Mouse (Mus musculus) neural tube, embryonic 14.5 days (tissue): ENCODE data around the gene Inppl1. TPM values are rescaled to one million over a fixed set of nuclear protein-coding genes. Genes with fewer than 3 reads are reported as not detected.
A peak's percentile ranks its signal among the peaks of the same experiment; 100 is the strongest.

Experiments
- ATAC-seq: fragments of 200-750 bp; cut with Nextera tagmentation; 2 replicates; pipeline ENCODE4 v1.8.0; 2017; ENCODE audit warnings: low read depth, mild to moderate bottlenecking, moderate TSS enrichment, moderate library complexity
- H3K27ac ChIP-seq: fragments of 300-500 bp; sonication (generic); 2 replicates; pipeline ENCODE4 v1.5.1; 2014; ENCODE audit warnings: low read depth, mild to moderate bottlenecking, control low read depth, low read length, moderate library complexity, mixed read lengths
- H3K27me3 ChIP-seq: fragments of 300-500 bp; sonication (generic); 2 replicates; pipeline ENCODE4 v1.6.1; 2014; ENCODE audit warnings: low read length; ENCODE audit not compliant: control insufficient read depth, insufficient read depth
- H3K36me3 ChIP-seq: fragments of 300-500 bp; sonication (generic); 2 replicates; pipeline ENCODE4 v1.6.1; 2014; ENCODE audit warnings: low read length, mixed read lengths; ENCODE audit not compliant: control insufficient read depth, insufficient read depth
- H3K4me1 ChIP-seq: fragments of 300-500 bp; sonication (generic); 2 replicates; pipeline ENCODE4 v1.6.1; 2014; ENCODE audit warnings: low read length; ENCODE audit not compliant: control insufficient read depth, insufficient read depth
- H3K4me2 ChIP-seq: fragments of 300-500 bp; sonication (generic); 2 replicates; pipeline ENCODE4 v1.6.1; 2014; ENCODE audit warnings: mild to moderate bottlenecking, low read depth, low read length, control low read depth
- H3K4me3 ChIP-seq: fragments of 300-500 bp; sonication (generic); 2 replicates; pipeline ENCODE4 v1.5.1; 2014; ENCODE audit warnings: low read depth, low read length, control low read depth, mixed read lengths
- H3K9ac ChIP-seq: fragments of 300-500 bp; sonication (generic); replicated peaks from 2 replicates; pipeline ENCODE4 v1.6.1; 2014; ENCODE audit warnings: low read depth, mild to moderate bottlenecking, control low read depth, low read length, mixed read lengths
- H3K9me3 ChIP-seq: fragments of 300-500 bp; sonication (generic); 2 replicates; pipeline ENCODE4 v1.6.1; 2016; ENCODE audit warnings: low read length; ENCODE audit not compliant: control insufficient read depth
- WGBS: fragments of 180-500 bp; shearing (Covaris S2); extraction: QIAGEN DNeasy Blood & Tissue Kit; methylation state at CpG from one replicate; pipeline ENCODE4 v1.1.7; 2014; 5-methylcytosine and 5-hydroxymethylcytosine counted together
- microRNA-seq: library from miRNA; unstranded; fragments of <30 nt; microRNA quantifications from one replicate; pipeline ENCODE4, GENCODE M21; 2016
- polyA plus RNA-seq: library from polyadenylated mRNA; unstranded; fragments of >200 nt; fragmentation: Nextera tagmentation; extraction: Ambion mirVana; gene quantifications from 2 replicates; pipeline ENCODE4 v1.2.1, GENCODE M21; 2014

The Inppl1 gene
- polyA plus RNA-seq, 1 experiment from 2014 or later = 6.6 TPM

DNA sequence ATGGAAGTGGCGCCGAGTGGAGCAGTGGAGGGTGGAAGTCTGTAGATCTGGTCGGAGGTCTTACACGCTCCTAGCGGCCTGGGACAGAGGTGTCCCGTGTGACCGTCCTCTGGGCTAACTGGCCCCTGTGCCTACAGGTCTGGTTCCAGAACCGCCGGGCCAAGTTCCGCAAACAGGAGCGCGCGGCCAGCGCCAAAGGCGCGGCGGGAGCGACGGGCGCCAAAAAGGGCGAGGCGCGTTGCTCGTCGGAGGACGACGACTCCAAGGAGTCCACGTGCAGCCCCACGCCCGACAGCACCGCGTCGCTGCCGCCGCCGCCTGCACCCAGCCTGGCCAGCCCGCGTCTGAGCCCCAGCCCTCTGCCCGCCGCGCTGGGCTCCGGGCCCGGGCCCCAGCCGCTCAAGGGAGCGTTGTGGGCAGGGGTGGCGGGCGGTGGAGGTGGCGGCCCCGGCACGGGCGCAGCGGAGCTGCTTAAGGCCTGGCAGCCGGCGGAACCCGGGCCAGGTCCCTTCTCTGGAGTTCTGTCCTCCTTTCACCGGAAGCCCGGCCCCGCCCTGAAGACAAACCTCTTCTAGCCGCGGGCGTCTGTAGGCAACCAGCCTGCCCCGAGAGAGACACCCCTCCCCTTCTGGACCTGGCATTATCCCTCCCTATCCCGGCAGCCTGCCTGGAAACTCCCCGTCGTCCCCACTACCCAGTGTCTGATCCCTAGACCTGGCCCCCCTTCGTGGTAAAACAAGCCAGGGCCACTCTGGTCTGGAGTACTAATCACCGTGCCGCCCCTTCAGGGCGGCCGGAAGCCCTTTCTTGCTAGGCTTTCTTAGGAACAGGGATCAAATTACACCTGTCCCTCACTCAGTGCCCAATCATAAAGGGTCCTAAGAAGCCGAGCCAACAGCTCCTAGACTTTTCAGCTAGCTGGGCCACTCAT is 16.2 kb downstream of the Inppl1 start:
- peaks cover 13% of the 10 kb centered on the region; the same call in 1 of the 2 replicates for H3K4me1 ChIP-seq
- no peaks in the 10 kb centered on the region for H3K9me3 ChIP-seq
- H3K4me3 ChIP-seq = peak overlapping the region; percentile 34
- no peak overlapping the region for H3K27ac ChIP-seq
- no peaks in the 10 kb centered on the region for H3K36me3 ChIP-seq
- H3K4me2 ChIP-seq = peak overlapping the region; percentile 51
- peak; percentile 44; the same call in 1 of the 2 replicates for ATAC-seq
- 0 out of 2 replicates have a peak overlapping the region, but pooled peaks have one; percentile 21 for H3K9ac ChIP-seq
- under 1% methylated on average over 63 of the region's 71 CpGs for WGBS
- peaks cover 54% of the 10 kb centered on the region for H3K27me3 ChIP-seq

DNA sequence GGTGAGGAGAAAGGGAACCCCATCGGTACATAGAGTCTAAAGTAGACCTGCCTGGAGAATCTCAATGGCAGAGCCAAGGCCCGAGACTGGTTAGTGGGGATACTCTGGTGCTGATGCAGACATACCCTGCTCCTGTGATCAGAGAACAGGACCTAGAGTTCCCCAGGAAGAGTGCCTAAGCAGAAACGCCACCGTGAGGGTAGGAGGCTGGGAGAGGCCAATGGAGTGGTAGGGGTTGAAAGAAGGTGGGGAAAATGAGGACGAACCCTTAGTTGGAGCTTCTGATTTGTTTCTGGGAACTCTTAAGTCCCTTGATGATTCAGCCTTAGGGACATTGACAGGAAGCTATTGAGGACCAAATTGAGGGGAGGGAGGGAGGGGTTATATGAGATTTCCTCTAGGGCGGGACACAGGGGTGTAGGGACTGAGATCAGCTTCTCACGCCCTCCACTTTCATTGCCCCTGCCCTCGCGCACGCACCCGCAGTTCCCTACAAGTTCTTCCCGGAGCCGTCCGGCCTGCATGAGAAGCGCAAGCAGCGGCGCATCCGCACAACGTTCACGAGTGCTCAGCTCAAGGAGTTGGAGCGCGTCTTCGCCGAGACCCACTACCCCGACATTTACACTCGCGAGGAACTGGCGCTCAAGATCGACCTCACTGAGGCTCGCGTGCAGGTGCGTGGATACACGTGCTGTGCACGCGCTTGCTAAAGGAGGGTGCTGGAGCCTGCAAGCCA is 17.6 kb downstream of the Inppl1 start:
- ATAC-seq = no peak
- H3K27me3 ChIP-seq = peaks cover 54% of the 10 kb centered on the region
- no peaks in the 10 kb centered on the region for H3K9me3 ChIP-seq
- peak overlapping the region; percentile 51 for H3K4me2 ChIP-seq
- no peak overlapping the region for H3K27ac ChIP-seq
- H3K4me1 ChIP-seq = peaks cover 13% of the 10 kb centered on the region; the same call in 1 of the 2 replicates
- H3K4me3 ChIP-seq = peak overlapping the region; percentile 19; the same call in 1 of the 2 replicates
- no peaks in the 10 kb centered on the region for H3K36me3 ChIP-seq
- WGBS = 3% methylated on average over 34 of the region's 35 CpGs
- no peak overlapping the region for H3K9ac ChIP-seq

DNA sequence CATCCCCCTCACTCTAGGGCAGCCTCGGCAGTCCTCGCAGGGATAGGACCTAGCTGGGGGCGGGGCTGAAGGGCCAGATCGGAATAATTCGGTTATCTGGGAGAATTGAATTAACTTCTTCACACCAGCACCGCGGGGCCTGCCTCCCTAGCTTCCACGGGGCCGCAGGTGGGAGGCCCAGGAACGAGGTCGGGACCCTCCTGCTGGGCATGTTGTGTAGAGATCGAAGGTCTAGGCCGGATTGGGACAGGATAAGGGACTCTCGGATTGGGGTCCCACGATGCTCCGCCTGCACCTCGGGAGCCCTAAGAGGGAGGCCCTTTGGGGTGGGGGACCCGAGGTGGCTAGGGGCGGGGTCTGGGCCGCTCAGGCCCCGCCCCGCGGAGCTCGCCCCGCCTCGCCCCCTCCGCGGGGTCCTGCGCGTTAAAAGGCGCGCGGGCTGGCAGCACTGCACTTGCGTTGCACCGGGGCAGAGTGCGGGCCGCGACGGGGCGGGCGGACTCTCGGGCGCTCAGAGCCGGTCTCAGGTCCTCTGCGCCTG is 20.1 kb downstream of the Inppl1 start, which contains the start of gene Phox2a:
Gene Phox2a, plus strand, starts transcription at position 453 of the 541 bp plus-strand sequence.
- ATAC-seq = no peak
- H3K4me2 ChIP-seq = peak within 1 kb of the TSS; percentile 35
- WGBS = under 1% methylated on average over 37 of the region's 45 CpGs
- H3K27ac ChIP-seq = no peak within 1 kb of the TSS
- H3K4me1 ChIP-seq = peaks cover 13% of the 10 kb centered on the region; the same call in 1 of the 2 replicates
- no peaks in the 10 kb centered on the region for H3K36me3 ChIP-seq
- H3K27me3 ChIP-seq = peaks cover 53% of the 10 kb centered on the region
- H3K9ac ChIP-seq = peak within 1 kb of the TSS; percentile 22; the same call in 1 of the 2 replicates
- peak within 1 kb of the TSS; percentile 17 for H3K4me3 ChIP-seq
- H3K9me3 ChIP-seq = no peaks in the 10 kb centered on the region

DNA sequence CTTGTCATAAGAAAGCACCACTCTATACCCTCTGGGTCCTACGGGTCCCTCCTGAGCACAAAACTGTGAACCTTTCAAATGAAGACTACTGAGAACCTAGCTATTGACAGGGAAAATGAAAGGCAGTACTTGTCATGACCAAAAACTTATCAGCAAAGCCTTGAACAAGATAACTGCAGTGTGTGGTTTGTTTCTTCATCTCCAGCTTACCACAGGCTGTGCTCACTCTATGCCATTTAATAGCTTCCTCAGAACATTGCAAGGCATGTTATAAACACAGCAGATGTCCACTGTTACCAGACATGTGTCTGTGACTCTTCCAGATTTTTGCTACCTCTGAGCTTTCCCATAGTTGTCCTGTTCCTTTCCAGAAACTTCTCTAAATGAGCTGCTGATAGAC is 61.0 kb downstream of the Inppl1 start:
- WGBS = 91% methylated on average over 1 of the region's 1 CpGs
- peaks cover 9% of the 10 kb centered on the region for H3K4me1 ChIP-seq
- ATAC-seq = no peak
- H3K27me3 ChIP-seq = no peaks in the 10 kb centered on the region
- H3K27ac ChIP-seq = no peak overlapping the region
- no peak overlapping the region for H3K4me3 ChIP-seq
- H3K4me2 ChIP-seq = no peak overlapping the region
- no peaks in the 10 kb centered on the region for H3K9me3 ChIP-seq
- H3K9ac ChIP-seq = no peak overlapping the region
- 0 out of 2 replicates have a peak, but pooled peaks cover 3% of the 10 kb centered on the region for H3K36me3 ChIP-seq

DNA sequence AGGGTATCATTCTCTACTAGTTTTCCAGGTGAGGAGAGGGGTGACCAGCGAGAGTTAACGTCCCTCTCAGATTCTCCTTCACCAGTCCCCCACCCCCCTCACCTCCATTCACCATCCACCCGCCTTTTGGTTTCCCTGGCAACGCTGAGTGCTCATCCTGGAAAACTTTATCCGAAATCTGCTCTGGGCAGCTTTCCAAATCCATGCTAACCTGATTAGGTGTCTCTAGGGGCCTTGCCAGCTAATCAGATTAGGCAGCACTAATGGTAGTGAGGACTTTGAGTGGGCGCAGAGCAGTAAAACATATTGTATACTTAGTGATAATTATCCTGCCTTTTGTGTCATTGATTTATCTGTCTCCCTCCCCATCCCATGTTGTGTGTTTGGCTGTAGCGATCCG is 65.3 kb downstream of the Inppl1 start:
- Histone ChIP-seq H3K4me2 (no peak overlapping the region), H3K9ac (no peak overlapping the region), H3K9me3 (no peaks in the 10 kb centered on the region), H3K36me3 (no peaks in the 10 kb centered on the region; the same call in 1 of the 2 replicates), H3K4me3 (no peak overlapping the region), H3K27me3 (no peaks in the 10 kb centered on the region), H3K4me1 (peaks cover 10% of the 10 kb centered on the region), H3K27ac (no peak overlapping the region)
- ATAC-seq = peak; percentile 69
- 34% methylated on average over 8 of the region's 8 CpGs for WGBS

Small RNA genes lying within 50 kb of the gene (microRNA-seq; reads per million reads assigned to microRNA genes)
- gene Gm22655 = not detected

Other genes starting within 250 kb of the Inppl1 start
- 36.1 and 37.5 TPM in 2 replicates for gene Clpb, start 174.6 kb downstream of the Inppl1 start, polyA plus RNA-seq
- 1.8 and 2.4 TPM in 2 replicates for gene Phox2a, start 19.9 kb downstream of the Inppl1 start, polyA plus RNA-seq
- gene Folr2, start 19.0 kb upstream of the Inppl1 start, polyA plus RNA-seq = 3.5 TPM in 1 of 2 replicates, not detected in the other
- gene Anapc15, start 25.5 kb upstream of the Inppl1 start, polyA plus RNA-seq = 61.0 and 77.4 TPM in 2 replicates
- 1.1 and 1.4 TPM in 2 replicates for gene Folr1, start 32.6 kb upstream of the Inppl1 start, polyA plus RNA-seq
- gene Lamtor1, start 67.7 kb upstream of the Inppl1 start, polyA plus RNA-seq = 134 and 147 TPM in 2 replicates
- 0.25 and 0.31 TPM in 2 replicates for gene Tomt, start 68.1 kb upstream of the Inppl1 start, polyA plus RNA-seq
- 7.2 and 8.3 TPM in 2 replicates for gene Lrrc51, start 95.7 kb upstream of the Inppl1 start, polyA plus RNA-seq
- 52.4 and 54.0 TPM in 2 replicates for gene Numa1, start 95.9 kb upstream of the Inppl1 start, polyA plus RNA-seq
- 3.5 and 4.7 TPM in 2 replicates for gene Il18bp, start 180.5 kb upstream of the Inppl1 start, polyA plus RNA-seq
- gene Rnf121, start 227.2 kb upstream of the Inppl1 start, polyA plus RNA-seq = 31.3 and 35.4 TPM in 2 replicates
- gene Xndc1, start 227.3 kb upstream of the Inppl1 start, polyA plus RNA-seq = 20.3 and 22.0 TPM in 2 replicates
- gene Xntrpc, start 227.5 kb upstream of the Inppl1 start, polyA plus RNA-seq = 0.98 and 1.5 TPM in 2 replicates
- not detected in 2 replicates for gene Trpc2, start 244.9 kb upstream of the Inppl1 start, polyA plus RNA-seq